In the genomic region with DNA sequence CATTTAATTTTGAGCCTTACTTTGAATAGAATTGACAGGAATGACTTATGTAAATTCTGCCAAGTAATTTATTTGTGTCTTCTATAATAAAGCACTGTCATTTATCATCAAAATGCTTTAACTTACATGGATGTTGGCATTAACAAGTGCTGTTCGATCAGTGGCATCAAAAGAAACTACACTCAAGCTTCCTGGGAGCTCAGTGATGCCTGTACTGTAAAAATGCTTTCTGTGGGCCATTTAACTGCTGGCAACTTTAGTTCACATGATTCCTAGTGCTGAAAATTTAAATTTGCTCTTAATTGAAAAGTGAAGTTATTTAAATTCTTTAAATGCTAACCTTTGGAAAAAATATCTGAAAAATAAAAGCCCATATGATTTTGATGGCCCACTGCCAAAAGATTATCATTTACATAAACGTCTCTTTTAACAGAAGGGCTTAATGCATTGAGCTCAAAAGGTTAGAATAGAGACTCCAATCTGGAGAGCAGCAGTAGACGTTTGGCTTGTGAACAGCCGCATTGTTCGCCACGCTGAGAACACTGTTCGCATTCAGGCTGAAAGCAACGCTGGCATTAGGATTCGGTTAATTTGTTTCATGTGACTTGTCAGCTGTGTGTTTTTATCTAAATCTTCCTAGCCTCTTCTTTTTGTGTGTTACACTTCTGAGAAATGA, we compare ENCODE assay signal across 9 mouse cellular contexts. TPM values are rescaled to one million over a fixed set of nuclear protein-coding genes. Genes with fewer than 3 reads are reported as not detected.
DNase-seq lines count a peak whose midpoint lies in the region; ATAC-seq lines count a peak whose summit lies in the region.
"Had no signal": no experiment of that assay in that cellular context is flagged by ENCODE, and none has a peak within 500 bp of the region (broad histone marks: within the 10 kb centered on the region; RNA-seq: fewer than 3 reads in every experiment).

No protein-coding gene starts in this region.

- no peak overlapping the region for H3K4me2 ChIP-seq in heart, embryonic 13.5 days
- H3K4me2 ChIP-seq in heart, embryonic 12.5 days = no peak overlapping the region

- 51% methylated on average over 9 of the region's 9 CpGs for WGBS in heart, embryonic 13.5 days
- WGBS in heart, embryonic 12.5 days = 59% methylated on average over 9 of the region's 9 CpGs
- 23% methylated on average over 9 of the region's 9 CpGs for WGBS in forebrain, embryonic 10.5 days

- H3K4me1 ChIP-seq in heart, embryonic 13.5 days = peaks cover 16% of the 10 kb centered on the region
- peaks cover 8% of the 10 kb centered on the region for H3K4me1 ChIP-seq in heart, embryonic 12.5 days (replicated peaks)
- peaks cover 28% of the 10 kb centered on the region for H3K4me1 ChIP-seq in forebrain, embryonic 10.5 days

- no peak overlapping the region for H3K4me3 ChIP-seq in heart, embryonic 13.5 days
- no peak overlapping the region for H3K4me3 ChIP-seq in heart, embryonic 12.5 days
- no peak overlapping the region for H3K4me3 ChIP-seq in forebrain, embryonic 10.5 days
- H3K4me3 ChIP-seq: heart, adult 2 months had no signal

- H3K27ac ChIP-seq in heart, embryonic 13.5 days (replicated peaks) = 0 out of 2 replicates have a peak overlapping the region, but pooled peaks have one; percentile 6
- H3K27ac ChIP-seq in heart, embryonic 12.5 days (ENCODE audit: poor library complexity, severe bottlenecking) = no peak overlapping the region
- H3K27ac ChIP-seq in forebrain, embryonic 10.5 days = peak overlapping the region; percentile 77; the same call in 1 of the 2 replicates
- H3K27ac ChIP-seq: heart, adult 2 months had no signal

- peaks cover 45% of the 10 kb centered on the region for H3K36me3 ChIP-seq in heart, embryonic 13.5 days
- peaks cover 31% of the 10 kb centered on the region for H3K36me3 ChIP-seq in heart, embryonic 12.5 days
- H3K36me3 ChIP-seq in forebrain, embryonic 10.5 days (replicated peaks) = peaks cover 3% of the 10 kb centered on the region; the same call in 1 of the 2 replicates

- no peak for ATAC-seq in heart, embryonic 13.5 days (ENCODE audit: extremely low read depth, insufficient number of reproducible peaks, low FRiP score, low TSS enrichment)
- ATAC-seq in heart, embryonic 12.5 days (ENCODE audit: insufficient number of reproducible peaks, low FRiP score) = no peak

- H3K9me3 ChIP-seq in heart, embryonic 13.5 days = no peaks in the 10 kb centered on the region
- H3K9me3 ChIP-seq in heart, embryonic 12.5 days (replicated peaks) = no peaks in the 10 kb centered on the region
- no peaks in the 10 kb centered on the region for H3K9me3 ChIP-seq in forebrain, embryonic 10.5 days

- peak; percentile 40 for DNase-seq in MN1 (ENCODE audit: low spot score)
- peak; percentile 41 for DNase-seq in forebrain, embryonic 10.5 days (ENCODE audit: extremely low spot score, low spot score)
- peak; percentile 36 to 49 for DNase-seq in layer of hippocampus, postnatal 36 days
- no peak for DNase-seq in thymus, postnatal 14 days
- no peak for DNase-seq in spleen, postnatal 10 days (ENCODE audit: low spot score in 2 of 2)
- no peak for DNase-seq in liver
- DNase-seq: heart, adult 2 months had no signal

- no peak overlapping the region for H3K9ac ChIP-seq in heart, embryonic 13.5 days
- H3K9ac ChIP-seq in heart, embryonic 12.5 days = no peak overlapping the region

- H3K27me3 ChIP-seq in heart, embryonic 13.5 days (replicated peaks) = no peaks in the 10 kb centered on the region
- H3K27me3 ChIP-seq in heart, embryonic 12.5 days (replicated peaks) = no peaks in the 10 kb centered on the region
- no peaks in the 10 kb centered on the region for H3K27me3 ChIP-seq in forebrain, embryonic 10.5 days (ENCODE audit: poor library complexity, severe bottlenecking)

RNA-seq across cellular contexts. Expression of a gene that starts 59.1 kb away (rescaled TPM):
- 28.2 and 30.1 TPM in 2 replicates for polyA plus RNA-seq in heart, embryonic 13.5 days (2015; fragmentation: Nextera tagmentation; extraction: Ambion mirVana)
- polyA plus RNA-seq in heart, embryonic 12.5 days (2016; fragmentation: Nextera tagmentation; extraction: Ambion mirVana) = 46.1 and 46.7 TPM in 2 replicates
- polyA plus RNA-seq in forebrain, embryonic 10.5 days (2016; fragmentation: Nextera tagmentation; extraction: Ambion mirVana) = 17.2 and 20.0 TPM in 2 replicates
- total RNA-seq in layer of hippocampus, postnatal 36 days (2021) = 100 to 1,000 TPM; 364 to 366 TPM

Comparison
In these comparisons a context has a peak if more than half of its experiments do, and no peak if none do; other contexts are left out.
1. DNase-seq: peak in MN1 (single experiment), forebrain, embryonic 10.5 days (single experiment) and layer of hippocampus, postnatal 36 days (2 of 2); none in thymus, postnatal 14 days (single experiment), spleen, postnatal 10 days (0 of 2) and liver (single experiment).